Mouse (Mus musculus) MEL (cell line): ENCODE data around the gene Ppp1cc.

ENCODE experiments used
- CTCF ChIP-seq, 3 experiments: IDR thresholded peaks in 2 of 3; conservative IDR thresholded peaks in 1 of 3; 2 replicates each; pipeline ENCODE4 v1.5.1; 2011 to 2012; ENCODE audit warnings: low read length in 3 of 3, low read depth in 2 of 3, mild to moderate bottlenecking in 2 of 3, improper control_type of control experiment in 1 of 3, inconsistent platforms in 1 of 3, mixed read lengths in 1 of 3, moderate library complexity in 1 of 3; ENCODE audit not compliant: control insufficient read depth in 1 of 3, insufficient read depth in 1 of 3, poor library complexity in 1 of 3, severe bottlenecking in 1 of 3
- MAZ ChIP-seq: IDR thresholded peaks from 2 replicates; pipeline ENCODE4 v1.6.1; 2012; ENCODE audit warnings: low read depth, mild to moderate bottlenecking, inconsistent platforms, low read length, improper control_type of control experiment
- SIN3A ChIP-seq: IDR thresholded peaks from 2 replicates; pipeline ENCODE4 v1.6.1; 2012; ENCODE audit warnings: low read length, improper control_type of control experiment, inconsistent platforms

DNA sequence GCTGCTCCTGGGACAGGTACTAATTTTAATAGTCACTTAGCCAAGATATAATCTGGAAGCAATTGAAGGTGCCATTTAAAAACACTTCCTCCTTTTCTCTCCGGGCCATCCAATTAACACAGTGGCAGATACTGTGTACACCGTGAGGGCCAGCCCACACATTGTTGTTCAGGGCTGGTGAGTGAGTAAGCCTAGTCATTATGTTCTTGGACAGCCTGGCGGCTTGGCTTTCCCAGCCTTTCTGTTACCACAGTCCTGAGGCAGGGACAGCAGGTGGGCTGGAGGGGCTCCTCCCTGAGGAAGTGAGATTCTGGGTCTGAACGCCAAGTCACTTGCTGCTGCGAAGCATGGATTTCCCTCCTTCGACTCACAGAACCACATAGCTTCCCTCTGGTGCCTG, 21.6 kb downstream of the Ppp1cc start:
- TF ChIP-seq CTCF (IDR thresholded peaks at IDR 0.05 in 2 of 3, conservative IDR thresholded peaks at IDR 0.05 in 1 of 3; ENCODE audit: control insufficient read depth in 1 of 3, insufficient read depth in 1 of 3, low read depth in 2 of 3, low read length in 3 of 3, poor library complexity in 1 of 3, severe bottlenecking in 1 of 3): no peak
- TF ChIP-seq SIN3A: no peak
- no peak for TF ChIP-seq MAZ
